In the genomic region with DNA sequence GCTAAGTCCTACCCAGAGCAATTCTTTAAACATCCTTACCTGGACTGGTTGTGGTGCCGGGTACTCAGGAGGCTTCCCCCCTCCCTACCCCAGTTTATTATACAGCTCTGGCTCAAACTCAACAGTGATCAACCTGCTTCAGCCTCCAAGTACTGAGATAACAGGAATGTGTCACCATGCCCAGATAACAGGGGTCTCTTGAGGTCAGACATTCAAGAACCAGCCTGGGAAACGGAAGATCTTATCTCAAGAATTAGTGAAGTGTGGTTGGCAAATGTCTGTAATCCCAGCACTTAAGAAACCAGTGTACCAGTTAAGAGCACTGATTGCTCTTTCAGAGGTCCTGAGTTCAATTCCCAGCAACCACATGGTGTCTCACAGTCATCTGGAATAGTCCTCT, we compare ENCODE assay signal across 16 mouse cellular contexts. TPM values are rescaled to one million over a fixed set of nuclear protein-coding genes. Genes with fewer than 3 reads are reported as not detected.
"Had no signal": no experiment of that assay in that cellular context is flagged by ENCODE, and none has a peak within 500 bp of the region (broad histone marks: within the 10 kb centered on the region; RNA-seq: fewer than 3 reads in every experiment).

No protein-coding gene starts in this region.

- H3K4me3 ChIP-seq: midbrain, embryonic 10.5 days; midbrain, embryonic 12.5 days; myocyte; neural tube, embryonic 13.5 days; neural tube, embryonic 15.5 days had no signal

- DNase-seq: lung, adult 18-20 months; lung, embryonic 14.5 days; lung, postnatal 10 days; lung, postnatal 4 days; midbrain, embryonic 14.5 days; right cerebral cortex, postnatal 14 days; right cerebral cortex, postnatal 4 days; spleen, adult 18-20 months; thymus, adult 18-20 months; thymus, postnatal 14 days; thymus, postnatal 36 days had no signal

- H3K27ac ChIP-seq: midbrain, embryonic 10.5 days; midbrain, embryonic 12.5 days; neural tube, embryonic 13.5 days; neural tube, embryonic 15.5 days had no signal

- H3K4me1 ChIP-seq: midbrain, embryonic 10.5 days; midbrain, embryonic 12.5 days; neural tube, embryonic 13.5 days; neural tube, embryonic 15.5 days had no signal

RNA-seq across cellular contexts. Expression of gene Slc38a5, which starts 52.8 kb away (rescaled TPM):
- polyA plus RNA-seq: myocyte had no signal
